Mouse (Mus musculus) cerebellum, adult 2 months (tissue): ENCODE data around the gene Ccdc34.

Experiments
- CTCF ChIP-seq: fragments of 200-500 bp; IDR thresholded peaks from 2 replicates; pipeline ENCODE4 v1.5.1; 2011; ENCODE audit warnings: low read depth, mild to moderate bottlenecking, control low read depth, low read length, moderate library complexity, borderline replicate concordance; ENCODE audit not compliant: insufficient read depth
- POLR2A ChIP-seq: fragments of 200-500 bp; IDR thresholded peaks from 2 replicates; pipeline ENCODE4 v1.6.1; 2011; ENCODE audit warnings: low read length, control low read depth, borderline replicate concordance; ENCODE audit not compliant: insufficient read depth

GRCm38 (mm10) chr2:110165003-110165402 lies 147.4 kb downstream of the Ccdc34 start:
- no peak for TF ChIP-seq CTCF
- no peak for TF ChIP-seq POLR2A
